Mouse (Mus musculus) spleen, adult 2 months (tissue): ENCODE measurements around the gene Rccd1.

ENCODE experiments used
- CTCF ChIP-seq: fragments of 200-500 bp; IDR thresholded peaks from 2 replicates; pipeline ENCODE4 v1.5.1; 2011; ENCODE audit warnings: mild to moderate bottlenecking, inconsistent platforms; ENCODE audit not compliant: insufficient read depth, insufficient read length, insufficient replicate concordance; ENCODE audit errors: extremely low read depth
- POLR2A ChIP-seq: fragments of 200-500 bp; IDR thresholded peaks from 2 replicates; pipeline ENCODE4 v1.6.1; 2011; ENCODE audit warnings: low read depth, low read length, inconsistent platforms

GRCm38 (mm10) chr7:80318670-80319069 lies 5.6 kb downstream of the Rccd1 start:
- TF ChIP-seq CTCF (no peak), POLR2A (no peak)
